Mouse (Mus musculus) gastrocnemius, adult 2 months (tissue): ENCODE results near the gene Fig4. TPM values are rescaled to one million over a fixed set of nuclear protein-coding genes. Genes with fewer than 3 reads are reported as not detected.

Source experiments
- DNase-seq: peaks from one replicate; pipeline ENCODE4 v3.0.0; 2022
- H3K27ac ChIP-seq: fragments of 200-600 bp; 2 replicates; pipeline ENCODE4 v1.8.1; 2022; ENCODE audit warnings: mild to moderate bottlenecking
- H3K4me3 ChIP-seq: fragments of 200-600 bp; 2 replicates; pipeline ENCODE4 v1.8.1; 2022; ENCODE audit warnings: mild to moderate bottlenecking, moderate library complexity
- CTCF ChIP-seq: fragments of 200-600 bp; IDR thresholded peaks from 2 replicates; pipeline ENCODE4 v1.8.1; 2022; ENCODE audit warnings: antibody characterized with exemption, mild to moderate bottlenecking, moderate library complexity
- intact Hi-C: fragments of 180-260 bp; cut with DNase I; formaldehyde crosslinking; loops from one replicate; pipeline ENCODE4 v1.15.1; 2025
- total RNA-seq, 2 experiments: library from RNA; stranded (reverse); gene quantifications; 2 replicates each; pipeline ENCODE4 v1.2.3; 2021

Gene Fig4
- total RNA-seq, 2 experiments from 2014 or later: 6.1 to 6.8 TPM

- no peak for TF ChIP-seq CTCF
- Histone ChIP-seq H3K27ac (no peak overlapping the region), H3K4me3 (no peak overlapping the region)
- DNase-seq: no peak
- intact Hi-C loops: no loop called here
These were observed 52.9 kb downstream of the Fig4 start for GRCm38 (mm10) chr10:41250045-41250748.

DNA sequence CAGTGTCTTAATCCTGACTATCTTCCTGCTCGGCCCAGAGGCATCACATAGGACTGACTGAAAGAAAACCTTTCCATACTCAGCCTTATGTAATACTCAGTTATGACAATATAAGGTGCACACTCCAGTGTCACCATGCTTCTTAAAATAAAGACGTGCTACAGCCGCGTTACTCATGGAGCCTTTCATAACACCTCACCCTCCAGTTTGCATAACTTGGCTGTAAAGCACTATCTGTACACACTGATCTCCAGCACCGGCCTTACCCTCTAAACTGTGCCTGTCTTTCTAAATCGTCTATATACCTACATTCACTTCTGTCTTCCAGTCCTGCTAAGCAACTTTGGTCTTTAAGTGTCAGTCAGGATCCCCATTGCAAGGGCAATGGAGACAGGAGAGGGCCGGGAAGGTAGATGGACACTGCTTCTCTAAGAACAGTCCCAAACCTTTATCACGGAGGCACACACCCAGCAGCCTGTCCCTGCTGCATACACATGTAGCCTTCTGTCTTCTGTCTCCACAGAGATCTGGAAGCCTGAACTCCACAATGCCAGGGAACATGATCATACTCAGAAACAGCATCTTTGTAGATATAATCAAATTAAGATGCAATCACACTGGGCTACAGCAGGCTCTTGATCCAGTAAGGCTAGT, 53.9 kb downstream of the Fig4 start:
- Histone ChIP-seq H3K27ac (no peak overlapping the region), H3K4me3 (no peak overlapping the region)
- no peak for DNase-seq
- no peak for TF ChIP-seq CTCF
- intact Hi-C loops: no loop called here

DNA sequence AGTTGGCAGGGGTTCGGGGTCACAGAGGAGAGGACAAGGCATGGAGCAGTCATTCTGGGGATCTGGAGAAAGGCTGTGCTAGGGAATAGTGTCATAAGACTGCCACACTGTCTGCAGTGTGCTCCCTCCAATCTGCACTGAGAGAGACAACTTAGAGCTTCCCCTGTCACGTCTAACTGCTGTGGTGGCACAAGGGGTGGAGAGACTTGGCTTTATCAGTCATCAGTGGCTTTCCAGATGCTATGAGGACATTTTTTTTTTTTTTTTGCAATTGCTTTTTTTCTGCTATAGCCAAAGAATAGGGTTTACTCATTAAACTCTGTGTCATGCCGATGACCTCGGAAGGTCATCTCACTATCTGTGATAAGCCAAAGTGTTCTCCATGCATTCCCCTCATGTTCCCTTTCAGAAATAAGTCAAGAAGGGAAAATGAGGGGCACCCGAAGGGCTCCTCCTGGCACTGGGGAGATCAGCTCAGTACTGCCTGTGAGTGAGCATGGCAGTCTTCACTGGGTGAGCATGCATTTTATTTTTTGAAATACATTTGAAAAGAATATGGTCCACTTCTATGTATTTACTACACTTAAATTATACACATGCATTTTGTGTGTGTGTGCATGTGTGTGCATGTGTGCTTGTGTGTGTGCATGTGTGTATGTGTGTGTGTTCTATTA, 55.1 kb downstream of the Fig4 start:
- intact Hi-C loops: no loop called here
- no peak for DNase-seq
- TF ChIP-seq CTCF: no peak
- Histone ChIP-seq H3K27ac (no peak overlapping the region), H3K4me3 (no peak overlapping the region)

DNA sequence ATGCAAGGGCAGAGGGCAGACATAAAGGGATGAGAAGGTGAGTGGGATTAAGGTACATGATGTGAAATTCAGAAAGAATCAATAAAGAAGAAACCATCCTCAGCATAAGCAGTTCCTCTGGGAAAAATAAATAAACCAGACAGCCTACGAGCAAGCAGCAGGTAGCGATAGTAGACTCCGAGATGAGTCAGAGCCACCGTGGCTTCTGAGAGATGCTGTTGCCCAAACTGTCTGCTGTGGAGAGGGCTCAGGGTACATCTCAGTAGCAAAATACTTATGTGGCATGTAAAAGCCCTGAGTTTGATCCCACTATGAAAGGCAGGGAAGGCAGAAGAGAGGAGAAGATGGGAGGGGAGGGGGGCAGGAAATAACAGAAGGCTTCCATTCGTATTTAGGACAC, 56.9 kb downstream of the Fig4 start:
- TF ChIP-seq CTCF: no peak
- intact Hi-C loops: no loop called here

GRCm38 (mm10) chr10:41245477-41245876, 57.6 kb downstream of the Fig4 start:
- no peak for TF ChIP-seq CTCF
- Histone ChIP-seq H3K4me3 (no peak overlapping the region), H3K27ac (no peak overlapping the region)
- intact Hi-C loops: no loop called here
- DNase-seq: no peak

More for the DNA sequence above, 56.9 kb downstream of the Fig4 start:
- H3K27ac ChIP-seq: no peak overlapping the region
- no peak overlapping the region for H3K4me3 ChIP-seq
- no peak for DNase-seq

- H3K4me3 ChIP-seq: no peak overlapping the region
- intact Hi-C loops: no loop called here
- H3K27ac ChIP-seq: no peak overlapping the region
- TF ChIP-seq CTCF: no peak
- DNase-seq: no peak
These were observed 58.0 kb downstream of the Fig4 start for GRCm38 (mm10) chr10:41245028-41245427.

GRCm38 (mm10) chr10:41243930-41244329, 59.1 kb downstream of the Fig4 start:
- TF ChIP-seq CTCF: no peak

GRCm38 (mm10) chr10:41241558-41242242, 61.4 kb downstream of the Fig4 start:
- Histone ChIP-seq H3K4me3 (no peak overlapping the region), H3K27ac (no peak overlapping the region)
- DNase-seq: no peak
- no peak for TF ChIP-seq CTCF
- intact Hi-C loops: no loop called here

More at GRCm38 (mm10) chr10:41243930-41244329, 59.1 kb downstream of the Fig4 start:
- H3K4me3 ChIP-seq: no peak overlapping the region
- intact Hi-C loops: no loop called here
- H3K27ac ChIP-seq: no peak overlapping the region
- no peak for DNase-seq

DNA sequence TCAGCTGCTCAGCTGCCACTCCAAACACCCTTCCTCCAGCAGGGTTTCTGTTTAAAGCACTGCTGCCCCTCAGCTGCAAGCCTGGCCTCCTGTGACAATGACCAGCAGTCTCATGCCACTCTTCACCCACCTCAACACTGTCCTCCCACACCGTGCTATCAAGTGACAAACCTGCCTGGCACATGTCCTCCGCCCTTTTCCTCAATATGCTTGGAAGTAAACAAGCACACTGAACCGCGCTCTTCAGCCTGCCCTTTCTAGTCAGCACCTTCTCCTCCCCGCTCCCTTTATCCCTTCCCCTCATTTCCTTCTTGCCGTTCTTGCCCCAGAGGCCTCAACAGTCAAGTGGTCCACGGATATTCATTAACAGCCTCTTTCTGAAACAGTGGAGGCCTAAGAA, 62.0 kb downstream of the Fig4 start:
- no peak overlapping the region for H3K4me3 ChIP-seq
- no peak for TF ChIP-seq CTCF
- intact Hi-C loops: no loop called here
- DNase-seq: no peak
- H3K27ac ChIP-seq: no peak overlapping the region

GRCm38 (mm10) chr10:41236020-41236419, 67.0 kb downstream of the Fig4 start:
- H3K27ac ChIP-seq: no peak overlapping the region
- no peak overlapping the region for H3K4me3 ChIP-seq
- no peak for TF ChIP-seq CTCF
- no peak for DNase-seq
- intact Hi-C loops: no loop called here

DNA sequence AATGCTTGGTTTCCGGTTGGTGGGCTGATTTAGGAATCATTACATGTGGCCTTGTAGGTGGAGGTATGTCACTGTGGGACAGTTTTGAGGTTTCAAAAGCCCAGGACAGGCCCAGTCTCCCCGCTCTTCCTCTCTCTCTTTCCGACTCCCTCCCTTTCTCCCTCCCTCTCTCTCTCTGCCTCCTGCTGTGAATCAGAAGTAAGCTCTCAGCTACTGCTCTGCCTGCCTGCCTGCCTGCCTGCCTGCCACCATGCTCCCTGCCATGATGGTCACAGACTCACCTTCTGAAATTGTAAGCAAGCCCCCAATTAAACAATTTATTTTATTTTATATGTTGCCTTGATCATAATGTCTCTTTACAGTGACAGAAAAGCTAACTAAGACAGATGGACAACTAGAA, 67.5 kb downstream of the Fig4 start:
- TF ChIP-seq CTCF: no peak
- Histone ChIP-seq H3K27ac (no peak overlapping the region), H3K4me3 (no peak overlapping the region)
- intact Hi-C loops: no loop called here
- no peak for DNase-seq

- intact Hi-C loops: no loop called here
- no peak for TF ChIP-seq CTCF
- DNase-seq: no peak
- Histone ChIP-seq H3K27ac (no peak overlapping the region), H3K4me3 (no peak overlapping the region)
These were observed 67.9 kb downstream of the Fig4 start for GRCm38 (mm10) chr10:41235159-41235558.

GRCm38 (mm10) chr10:41234552-41234951, 68.5 kb downstream of the Fig4 start:
- no peak overlapping the region for H3K27ac ChIP-seq
- H3K4me3 ChIP-seq: no peak overlapping the region
- DNase-seq: no peak
- intact Hi-C loops: no loop called here
- no peak for TF ChIP-seq CTCF
